Mouse (Mus musculus): ENCODE measurements around the gene Cd79a. TPM values are rescaled to one million over a fixed set of nuclear protein-coding genes. Genes with fewer than 3 reads are reported as not detected.

The Cd79a gene
- 1,000 to 10,000 TPM; 1,811 to 1,852 TPM for total RNA-seq (2023)

GRCm38 (mm10) chr7:24897224-24897623 is at the start of gene Cd79a:
Gene Cd79a (plus strand): TSS chr7:24897381.

GRCm38 (mm10) chr7:24861913-24862312 is 35.3 kb upstream of the Cd79a start, which contains the start of gene Gm9844:
Gene Gm9844 (plus strand): TSS chr7:24862213.

GRCm38 (mm10) chr7:24869532-24870165 is 27.5 kb upstream of the Cd79a start, which contains the start of the genes Lypd4 and Dmrtc2:
Gene Lypd4 (minus strand): TSS chr7:24869941.
Gene Dmrtc2 (plus strand): TSS chr7:24870057.

GRCm38 (mm10) chr7:24883896-24884692 is 13.1 kb upstream of the Cd79a start, which contains the start of gene Rps19:
Gene Rps19 (plus strand): TSS chr7:24884371.

GRCm38 (mm10) chr7:24902630-24903443 is 5.7 kb downstream of the Cd79a start, which contains the start of gene Arhgef1:
Gene Arhgef1 (plus strand): TSS chr7:24902912.

GRCm38 (mm10) chr7:24944257-24944950 is 47.2 kb downstream of the Cd79a start, which contains the start of gene Gm4881:
Gene Gm4881 (minus strand): TSS chr7:24944494.

Other genes starting within 250 kb of the Cd79a start
- not detected for gene Tex101, start 220.7 kb upstream of the Cd79a start, total RNA-seq (2023)
- not detected for gene BC049730, start 188.1 kb upstream of the Cd79a start, total RNA-seq (2023)
- gene Gm4763, start 170.5 kb upstream of the Cd79a start, total RNA-seq (2023) = not detected
- gene Cd177, start 137.1 kb upstream of the Cd79a start, total RNA-seq (2023) = under 1 TPM in 1 of 2 experiments, not detected in 1; 0.38 TPM
- not detected for gene Ceacam10, start 120.2 kb upstream of the Cd79a start, total RNA-seq (2023)
- not detected for gene Gm9844, start 35.2 kb upstream of the Cd79a start, total RNA-seq (2023)
- gene Lypd4, start 27.4 kb upstream of the Cd79a start, total RNA-seq (2023) = not detected
- not detected for gene Dmrtc2, start 27.3 kb upstream of the Cd79a start, total RNA-seq (2023)
- gene Rps19, start 13.0 kb upstream of the Cd79a start, total RNA-seq (2023) = 1,000 to 10,000 TPM; 2,670 to 2,732 TPM
- 1,000 to 10,000 TPM; 1,277 to 1,485 TPM for gene Arhgef1, start 5.5 kb downstream of the Cd79a start, total RNA-seq (2023)
- gene Gm4881, start 47.1 kb downstream of the Cd79a start, total RNA-seq (2023) = not detected
- 100 to 1,000 TPM; 193 to 204 TPM for gene Rabac1, start 75.4 kb downstream of the Cd79a start, total RNA-seq (2023)
- under 1 TPM; 0.42 to 0.87 TPM for gene Atp1a3, start 108.6 kb downstream of the Cd79a start, total RNA-seq (2023)
- gene Grik5, start 175.0 kb downstream of the Cd79a start, total RNA-seq (2023) = 1 to 10 TPM; 2.7 to 3.4 TPM
- gene Zfp574, start 175.2 kb downstream of the Cd79a start, total RNA-seq (2023) = 10 to 100 TPM; 18.7 to 20.9 TPM

All from B cell, adult 67 days (primary cell).